Mouse (Mus musculus) myocyte (in vitro differentiated cells): ENCODE measurements around the gene Camkmt.

ENCODE experiments used
- E2F4 ChIP-seq: IDR thresholded peaks from one replicate; pipeline ENCODE4 v1.6.1; 2011; ENCODE audit warnings: mild to moderate bottlenecking, control low read depth, moderate library complexity; ENCODE audit not compliant: insufficient read depth
- POLR2A ChIP-seq: IDR thresholded peaks from one replicate; pipeline ENCODE4 v1.6.1; 2011; ENCODE audit warnings: low read depth, mild to moderate bottlenecking, control low read depth, moderate library complexity; ENCODE audit not compliant: insufficient read length
- REST ChIP-seq: IDR thresholded peaks from one replicate; pipeline ENCODE4 v1.6.1; 2011; ENCODE audit warnings: mild to moderate bottlenecking, control low read depth, moderate library complexity; ENCODE audit not compliant: insufficient read depth, insufficient read length
- TCF12 ChIP-seq: IDR thresholded peaks from one replicate; pipeline ENCODE4 v1.6.1; 2011; ENCODE audit warnings: mild to moderate bottlenecking, control low read depth; ENCODE audit not compliant: poor library complexity, insufficient read depth, severe bottlenecking
- USF1 ChIP-seq: IDR thresholded peaks from one replicate; pipeline ENCODE4 v1.6.1; 2011; ENCODE audit warnings: low read depth, mild to moderate bottlenecking, control low read depth, moderate library complexity

DNA sequence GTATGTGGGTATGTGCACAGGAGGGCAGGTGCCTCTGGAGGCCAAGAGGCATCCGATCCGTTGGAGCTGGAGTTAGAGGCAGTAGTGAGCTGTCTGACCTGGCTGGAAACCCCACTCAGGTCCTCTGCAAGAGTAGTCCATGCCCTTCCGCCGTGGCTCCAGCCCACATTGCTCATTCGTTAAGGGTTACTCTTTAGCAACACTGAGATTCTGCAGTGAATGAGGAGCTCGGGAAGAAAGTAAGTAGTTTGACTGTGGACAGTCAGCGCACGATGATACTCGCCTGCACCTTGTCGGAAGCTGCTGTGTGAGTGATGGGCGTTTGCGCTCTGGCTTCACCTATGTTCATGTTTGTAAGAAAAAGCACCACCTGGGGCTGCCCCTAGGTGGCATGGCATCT is 45.2 kb upstream of the Camkmt start:
- TF ChIP-seq E2F4 (no peak), REST (no peak), POLR2A (no peak), USF1 (no peak), TCF12 (no peak)
